ENCODE assay signal across 9 mouse cellular contexts in the genomic region with DNA sequence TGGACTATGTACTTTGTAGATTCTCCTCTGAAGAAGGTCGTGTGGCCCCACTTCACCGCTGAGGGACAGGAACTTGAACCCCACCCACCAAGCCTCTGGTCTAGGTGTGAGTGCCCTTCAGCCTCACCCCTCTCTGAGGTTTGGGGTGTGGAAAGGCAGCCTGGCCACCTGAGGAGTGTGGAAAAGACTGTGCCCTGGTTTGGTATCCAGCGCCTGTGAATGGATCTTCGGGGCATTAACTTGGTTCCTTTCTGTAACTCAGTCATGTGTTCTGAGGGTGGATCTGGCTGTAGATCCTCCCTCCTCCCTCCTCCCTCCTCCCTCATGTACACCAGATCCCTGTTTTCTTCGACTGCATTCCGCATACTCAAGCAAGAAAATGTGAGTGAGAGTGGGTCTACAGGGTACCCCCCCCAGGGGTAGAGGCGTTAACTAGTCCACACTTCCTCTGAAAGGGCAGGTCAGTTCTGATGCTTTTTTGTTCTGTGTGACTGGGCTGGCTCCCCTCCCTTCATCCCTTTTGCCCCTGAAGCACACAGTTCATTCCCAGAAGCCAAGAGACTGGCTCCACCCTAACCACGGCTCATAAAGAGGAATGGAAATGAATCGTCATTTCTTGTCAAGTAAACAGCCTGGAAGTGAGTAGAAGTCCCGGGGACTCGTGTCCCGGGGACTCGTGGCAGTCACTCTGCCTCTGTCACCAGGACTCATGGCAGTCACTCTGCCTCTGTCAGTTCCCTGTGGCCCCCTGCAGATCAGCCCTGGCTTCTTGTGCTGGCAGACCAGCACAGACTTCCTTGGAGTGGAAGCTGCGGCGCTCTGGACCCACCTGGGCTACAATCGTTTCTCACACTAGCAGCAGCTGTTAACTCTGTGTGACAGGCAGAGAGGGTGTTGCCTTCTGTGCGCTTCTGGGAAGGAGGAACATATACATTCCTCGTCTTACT. TPM values are rescaled to one million over a fixed set of nuclear protein-coding genes. Genes with fewer than 3 reads are reported as not detected.
DNase-seq lines count a peak whose midpoint lies in the region; ATAC-seq and TF ChIP-seq lines count a peak whose summit lies in the region.
"Had no signal": no experiment of that assay in that cellular context is flagged by ENCODE, and none has a peak within 500 bp of the region (broad histone marks: within the 10 kb centered on the region; RNA-seq: fewer than 3 reads in every experiment).

No protein-coding gene starts in this region.

- peaks cover 46% of the 10 kb centered on the region for H3K4me1 ChIP-seq in embryonic facial prominence, embryonic 15.5 days
- H3K4me1 ChIP-seq in kidney, postnatal 0 days (replicated peaks; ENCODE audit: insufficient read depth, low read length), result peaks cover 11% of the 10 kb centered on the region; the same call in 1 of the 2 replicates

- 33% methylated on average over 18 of the region's 18 CpGs for WGBS in embryonic facial prominence, embryonic 15.5 days
- WGBS in kidney, postnatal 0 days, result 37% methylated on average over 18 of the region's 18 CpGs

- no peaks in the 10 kb centered on the region for H3K27me3 ChIP-seq in embryonic facial prominence, embryonic 15.5 days
- no peaks in the 10 kb centered on the region for H3K27me3 ChIP-seq in kidney, postnatal 0 days (ENCODE audit: insufficient read depth, low read length)

- no peak overlapping the region for H3K9ac ChIP-seq in embryonic facial prominence, embryonic 15.5 days
- H3K9ac ChIP-seq in kidney, postnatal 0 days (ENCODE audit: low read depth, low read length), result no peak overlapping the region

- peak overlapping the region; percentile 28 for H3K4me2 ChIP-seq in embryonic facial prominence, embryonic 15.5 days (replicated peaks)
- H3K4me2 ChIP-seq in kidney, postnatal 0 days (ENCODE audit: low read length), result 0 out of 2 replicates have a peak overlapping the region, but pooled peaks have one; percentile 9

- DNase-seq in kidney, adult 11 months, result peak; percentile 79
- DNase-seq in kidney, postnatal 4 days, result no peak
- no peak for DNase-seq in kidney, postnatal 0 days (ENCODE audit: low spot score)
- DNase-seq in skeletal muscle tissue, adult 2 months (ENCODE audit: low read depth, low spot score), result peak; percentile 62
- DNase-seq in left cerebral cortex, postnatal 36 days (ENCODE audit: low spot score in 2 of 2), result no peak
- DNase-seq in right cerebral cortex, postnatal 10 days (ENCODE audit: low spot score in 2 of 2), result no peak
- DNase-seq in urinary bladder, postnatal 10 days (ENCODE audit: low spot score), result no peak
- DNase-seq: gastrocnemius, postnatal 14 days had no signal

- H3K36me3 ChIP-seq in embryonic facial prominence, embryonic 15.5 days, result no peaks in the 10 kb centered on the region
- H3K36me3 ChIP-seq in kidney, postnatal 0 days (ENCODE audit: insufficient read depth, low read length), result no peaks in the 10 kb centered on the region

- no peak for TF ChIP-seq CTCF in kidney, postnatal 0 days (IDR thresholded peaks at IDR 0.05; ENCODE audit: low read depth)

- intact Hi-C loops in left cerebral cortex, postnatal 36 days (cut with DNase I), result loop anchor here (10.0 kb wide), 1 partner anchor 352 kb away; no protein-coding TSS in a partner anchor

- H3K27ac ChIP-seq in embryonic facial prominence, embryonic 15.5 days (replicated peaks), result peak overlapping the region; percentile 71
- peak overlapping the region; percentile 76 for H3K27ac ChIP-seq in kidney, postnatal 0 days

- no peaks in the 10 kb centered on the region for H3K9me3 ChIP-seq in embryonic facial prominence, embryonic 15.5 days (replicated peaks)
- H3K9me3 ChIP-seq in kidney, postnatal 0 days (replicated peaks; ENCODE audit: low read length), result no peaks in the 10 kb centered on the region

- ATAC-seq in embryonic facial prominence, embryonic 15.5 days (ENCODE audit: insufficient number of reproducible peaks, low FRiP score, low TSS enrichment, low read depth), result no peak
- ATAC-seq in kidney, postnatal 0 days (replicated peaks; ENCODE audit: low FRiP score, low read depth), result peak; percentile 40

- no peak overlapping the region for H3K4me3 ChIP-seq in embryonic facial prominence, embryonic 15.5 days (replicated peaks)
- no peak overlapping the region for H3K4me3 ChIP-seq in kidney, postnatal 0 days (replicated peaks; ENCODE audit: low read depth, low read length)

RNA-seq across cellular contexts. Expression of a gene that starts 30.5 kb away (rescaled TPM):
- polyA plus RNA-seq in embryonic facial prominence, embryonic 15.5 days (2015; fragmentation: Nextera tagmentation; extraction: Ambion mirVana), result 14.5 and 17.3 TPM in 2 replicates
- 15.4 and 16.3 TPM in 2 replicates for polyA plus RNA-seq in kidney, postnatal 0 days (2015; fragmentation: Nextera tagmentation; extraction: Ambion mirVana)
- total RNA-seq in left cerebral cortex, postnatal 36 days (2021), result 10 to 100 TPM; 13.1 to 14.7 TPM

RNA-seq across cellular contexts. Expression of a gene that starts 47.5 kb away (rescaled TPM):
- 102 and 104 TPM in 2 replicates for polyA plus RNA-seq in embryonic facial prominence, embryonic 15.5 days (2015; fragmentation: Nextera tagmentation; extraction: Ambion mirVana)
- polyA plus RNA-seq in kidney, postnatal 0 days (2015; fragmentation: Nextera tagmentation; extraction: Ambion mirVana), result 140 and 151 TPM in 2 replicates
- total RNA-seq in left cerebral cortex, postnatal 36 days (2021), result 10 to 100 TPM; 50.3 to 55.8 TPM

Comparison
In these comparisons a context has a peak if more than half of its experiments do, and no peak if none do; other contexts are left out.
1. DNase-seq: peak in kidney, adult 11 months (single experiment) and skeletal muscle tissue, adult 2 months (single experiment); none in kidney, postnatal 4 days (0 of 2), kidney, postnatal 0 days (single experiment), left cerebral cortex, postnatal 36 days (0 of 2), right cerebral cortex, postnatal 10 days (0 of 2) and urinary bladder, postnatal 10 days (single experiment).